Mouse (Mus musculus) intestine, embryonic 14.5 days (tissue): ENCODE measurements at regions not wholly inside any gene's neighbourhood (a gene's known extent, or its start where the extent isn't known, plus 50 kb on each side); places are given as distances from the start of the nearest gene placed in this dataset.
A peak's percentile ranks its signal among the peaks of the same experiment; 100 is the strongest.

ENCODE experiments used
- ATAC-seq: fragments of 200-750 bp; cut with Nextera tagmentation; replicated peaks from 2 replicates; pipeline ENCODE4 v1.8.0; 2017; ENCODE audit warnings: low read depth, moderate number of reproducible peaks, moderate TSS enrichment, moderate library complexity; ENCODE audit not compliant: low FRiP score, low TSS enrichment
- DNase-seq: peaks from one replicate; pipeline ENCODE4 v3.0.0-alpha.2; 2018; ENCODE audit warnings: low spot score
- H3K27ac ChIP-seq: fragments of 300-500 bp; sonication (generic); 2 replicates; pipeline ENCODE4 v1.5.1; 2014; ENCODE audit warnings: low read depth, mild to moderate bottlenecking, control low read depth
- H3K27me3 ChIP-seq: fragments of 300-500 bp; sonication (generic); replicated peaks from 2 replicates; pipeline ENCODE4 v1.6.1; 2014; ENCODE audit warnings: low read length, control low read depth; ENCODE audit not compliant: control insufficient read depth, insufficient read depth
- H3K36me3 ChIP-seq: fragments of 300-500 bp; sonication (generic); 2 replicates; pipeline ENCODE4 v1.6.1; 2014; ENCODE audit warnings: low read length, control low read depth; ENCODE audit not compliant: control insufficient read depth, insufficient read depth
- H3K4me1 ChIP-seq: fragments of 300-500 bp; sonication (generic); replicated peaks from 2 replicates; pipeline ENCODE4 v1.6.1; 2014; ENCODE audit warnings: low read length, control low read depth, mixed read lengths; ENCODE audit not compliant: control insufficient read depth, insufficient read depth
- H3K4me2 ChIP-seq: fragments of 300-500 bp; sonication (generic); 2 replicates; pipeline ENCODE4 v1.6.1; 2014; ENCODE audit warnings: low read length
- H3K4me3 ChIP-seq: fragments of 300-500 bp; sonication (generic); 2 replicates; pipeline ENCODE4 v1.5.1; 2014; ENCODE audit warnings: low read depth, low read length, control low read depth, mixed read lengths
- H3K9ac ChIP-seq: fragments of 300-500 bp; sonication (generic); 2 replicates; pipeline ENCODE4 v1.6.1; 2014; ENCODE audit warnings: mild to moderate bottlenecking, low read length
- H3K9me3 ChIP-seq: fragments of 300-500 bp; sonication (generic); 2 replicates; pipeline ENCODE4 v1.6.1; 2016; ENCODE audit warnings: low read length, control low read depth; ENCODE audit not compliant: control insufficient read depth
- WGBS: fragments of 180-500 bp; shearing (Covaris S2); extraction: QIAGEN DNeasy Blood & Tissue Kit; methylation state at CpG from one replicate; pipeline ENCODE4 v1.1.7; 2014; 5-methylcytosine and 5-hydroxymethylcytosine counted together

DNA sequence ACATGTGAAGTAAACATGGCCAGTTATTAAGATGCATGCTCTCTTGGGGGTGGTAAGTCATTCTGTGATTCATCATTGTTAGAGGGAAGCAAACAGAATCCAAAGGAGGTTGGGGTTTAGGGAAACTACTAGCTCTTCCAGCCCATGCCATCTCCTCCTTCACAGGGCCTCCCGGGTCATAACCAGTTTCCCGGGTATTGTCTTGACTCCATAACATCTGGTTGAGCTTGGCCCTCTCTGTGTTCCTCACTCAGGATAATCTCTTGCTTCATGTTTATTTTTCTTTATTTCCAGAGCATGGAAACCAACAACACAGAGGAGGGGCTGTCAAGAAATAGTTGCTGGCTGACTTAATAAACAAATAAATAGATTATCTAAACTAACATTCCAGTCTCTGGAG, 295.3 kb downstream of the Irx1 start:
- ATAC-seq (no peak), DNase-seq (no peak)
- Histone ChIP-seq H3K9me3 (no peaks in the 10 kb centered on the region), H3K4me3 (no peak overlapping the region), H3K27me3 (no peaks in the 10 kb centered on the region), H3K27ac (no peak overlapping the region), H3K36me3 (no peaks in the 10 kb centered on the region), H3K4me2 (no peak overlapping the region), H3K9ac (no peak overlapping the region), H3K4me1 (0 out of 2 replicates have a peak, but pooled peaks cover 2% of the 10 kb centered on the region)
- 72% methylated on average over 2 of the region's 2 CpGs for WGBS

DNA sequence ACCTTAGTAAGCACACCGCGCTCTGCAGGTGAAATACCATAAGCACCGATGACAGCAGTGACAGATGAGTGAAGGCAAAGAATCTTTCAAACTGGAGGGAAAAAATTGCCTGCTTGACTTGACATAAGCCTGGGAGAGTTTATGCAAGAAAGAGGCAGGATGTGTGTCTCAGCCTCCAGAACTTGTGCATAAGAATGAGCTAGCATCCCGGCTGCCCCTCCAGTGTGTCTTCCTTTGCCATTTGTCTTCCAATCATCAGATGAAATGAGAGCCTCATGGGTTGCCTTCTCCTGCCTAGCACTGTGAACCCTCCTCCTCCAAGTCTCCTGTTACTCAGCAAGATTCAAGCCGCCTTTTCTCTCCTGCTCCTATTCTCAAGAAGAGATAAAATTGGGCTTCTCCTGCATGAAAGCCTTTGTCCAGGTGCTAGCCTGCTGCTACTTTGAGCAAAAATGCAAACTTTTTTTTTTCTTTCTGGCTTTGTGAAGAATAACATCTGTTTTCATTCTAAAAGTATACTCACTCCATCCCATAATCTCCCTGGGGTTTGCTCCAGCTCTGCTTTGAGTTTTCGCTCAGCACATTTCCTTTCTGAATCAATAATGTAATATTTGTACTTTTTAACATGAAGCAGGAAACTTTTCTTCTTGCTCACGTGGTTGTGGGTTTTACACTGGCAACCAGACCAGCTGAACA, 298.2 kb downstream of the Irx1 start:
- ATAC-seq (no peak), DNase-seq (no peak)
- no peak overlapping the region for H3K9ac ChIP-seq
- 51% methylated on average over 7 of the region's 7 CpGs for WGBS
- H3K4me1 ChIP-seq, result 0 out of 2 replicates have a peak, but pooled peaks cover 2% of the 10 kb centered on the region
- H3K9me3 ChIP-seq, result no peaks in the 10 kb centered on the region
- H3K4me3 ChIP-seq, result no peak overlapping the region
- H3K27ac ChIP-seq, result no peak overlapping the region
- H3K27me3 ChIP-seq, result no peaks in the 10 kb centered on the region
- H3K4me2 ChIP-seq, result no peak overlapping the region
- no peaks in the 10 kb centered on the region for H3K36me3 ChIP-seq

DNA sequence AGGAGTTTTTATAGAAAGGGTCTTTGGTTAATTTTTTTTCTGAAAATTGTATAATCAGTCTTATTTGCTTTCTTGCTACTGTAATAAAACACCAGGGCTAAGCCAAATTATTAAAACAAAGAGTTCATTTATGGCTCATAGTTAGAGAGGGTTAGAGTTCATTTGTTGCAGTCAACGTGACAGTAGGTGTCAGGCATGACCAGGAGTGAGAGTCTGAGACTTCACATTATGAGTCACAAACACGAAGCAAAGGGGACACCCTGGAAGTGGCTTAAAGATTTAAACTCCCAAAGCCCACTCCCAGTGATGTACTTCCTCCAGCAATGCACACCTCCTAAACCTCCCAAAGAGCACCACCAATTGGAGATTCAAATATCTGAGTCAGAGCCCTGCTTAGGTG, 305.6 kb downstream of the Irx1 start:
- DNase-seq (no peak), ATAC-seq (no peak)
- WGBS, result 68% methylated on average over 2 of the region's 2 CpGs

GRCm38 (mm10) chr13:71653939-71654467, 309.5 kb downstream of the Irx1 start:
- no peak overlapping the region for H3K9ac ChIP-seq
- H3K4me2 ChIP-seq, result no peak overlapping the region
- 57% methylated on average over 6 of the region's 6 CpGs for WGBS
- ATAC-seq (no peak), DNase-seq (no peak)
- no peak overlapping the region for H3K4me3 ChIP-seq
- H3K36me3 ChIP-seq, result no peaks in the 10 kb centered on the region
- H3K4me1 ChIP-seq, result no peaks in the 10 kb centered on the region
- H3K9me3 ChIP-seq, result no peaks in the 10 kb centered on the region
- H3K27ac ChIP-seq, result no peak overlapping the region
- no peaks in the 10 kb centered on the region for H3K27me3 ChIP-seq

More for the DNA sequence above, 305.6 kb downstream of the Irx1 start:
- no peak overlapping the region for H3K4me3 ChIP-seq
- no peaks in the 10 kb centered on the region for H3K27me3 ChIP-seq
- no peak overlapping the region for H3K9ac ChIP-seq
- no peaks in the 10 kb centered on the region for H3K36me3 ChIP-seq
- H3K4me1 ChIP-seq, result no peaks in the 10 kb centered on the region
- H3K27ac ChIP-seq, result no peak overlapping the region
- H3K4me2 ChIP-seq, result no peak overlapping the region
- H3K9me3 ChIP-seq, result no peaks in the 10 kb centered on the region

- ATAC-seq (0 out of 2 replicates have a peak, but pooled peaks have one; percentile 32), DNase-seq (no peak)
- no peak overlapping the region for H3K9ac ChIP-seq
- H3K4me1 ChIP-seq, result no peaks in the 10 kb centered on the region
- no peaks in the 10 kb centered on the region for H3K36me3 ChIP-seq
- H3K27me3 ChIP-seq, result no peaks in the 10 kb centered on the region
- no peaks in the 10 kb centered on the region for H3K9me3 ChIP-seq
- H3K4me2 ChIP-seq, result no peak overlapping the region
- 33% methylated on average over 8 of the region's 8 CpGs for WGBS
- H3K27ac ChIP-seq, result no peak overlapping the region
- no peak overlapping the region for H3K4me3 ChIP-seq
These were observed 310.1 kb downstream of the Irx1 start for GRCm38 (mm10) chr13:71653212-71653938.

GRCm38 (mm10) chr13:71649876-71650275, 313.6 kb downstream of the Irx1 start:
- H3K4me1 ChIP-seq, result no peaks in the 10 kb centered on the region
- H3K4me3 ChIP-seq, result no peak overlapping the region
- no peak overlapping the region for H3K27ac ChIP-seq
- H3K27me3 ChIP-seq, result no peaks in the 10 kb centered on the region
- no peak for DNase-seq
- H3K9me3 ChIP-seq, result no peaks in the 10 kb centered on the region
- no peak for ATAC-seq
- H3K36me3 ChIP-seq, result no peaks in the 10 kb centered on the region
- WGBS, result 26% methylated on average over 2 of the region's 2 CpGs
- H3K9ac ChIP-seq, result no peak overlapping the region
- no peak overlapping the region for H3K4me2 ChIP-seq

DNA sequence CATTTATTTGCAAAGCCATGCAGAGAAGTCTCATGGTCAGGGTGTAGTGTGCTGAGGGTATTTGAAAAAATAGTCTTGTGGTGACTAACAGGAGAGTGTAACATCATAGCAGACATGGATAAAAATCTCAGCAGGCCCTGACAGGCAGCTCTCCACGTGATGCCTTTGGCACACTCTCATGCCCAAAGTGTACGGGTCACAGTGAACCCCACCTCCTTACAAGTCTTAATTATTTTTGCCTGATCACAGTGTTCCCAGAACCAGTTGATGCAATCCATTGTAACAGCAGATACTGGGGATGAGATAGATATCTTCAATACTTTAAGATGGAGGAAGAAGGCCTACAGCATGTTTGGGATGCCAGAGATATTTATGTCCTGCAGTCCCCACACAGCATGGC, 314.5 kb downstream of the Irx1 start:
- DNase-seq, result no peak
- Histone ChIP-seq H3K9me3 (no peaks in the 10 kb centered on the region), H3K36me3 (no peaks in the 10 kb centered on the region), H3K4me2 (no peak overlapping the region), H3K4me1 (no peaks in the 10 kb centered on the region), H3K9ac (no peak overlapping the region), H3K27ac (no peak overlapping the region), H3K27me3 (no peaks in the 10 kb centered on the region), H3K4me3 (no peak overlapping the region)
- 85% methylated on average over 2 of the region's 2 CpGs for WGBS
- ATAC-seq, result no peak

GRCm38 (mm10) chr13:71631447-71631846, 332.1 kb downstream of the Irx1 start:
- DNase-seq (no peak), ATAC-seq (no peak)
- H3K4me3 ChIP-seq, result no peak overlapping the region
- H3K27me3 ChIP-seq, result no peaks in the 10 kb centered on the region
- no peaks in the 10 kb centered on the region for H3K36me3 ChIP-seq
- no peaks in the 10 kb centered on the region for H3K9me3 ChIP-seq
- H3K27ac ChIP-seq, result no peak overlapping the region
- no peaks in the 10 kb centered on the region for H3K4me1 ChIP-seq
- H3K9ac ChIP-seq, result no peak overlapping the region
- H3K4me2 ChIP-seq, result no peak overlapping the region
- 64% methylated on average over 2 of the region's 2 CpGs for WGBS
